Mouse (Mus musculus) midbrain, embryonic 11.5 days (tissue): ENCODE results near the gene Cdhr4. TPM values are rescaled to one million over a fixed set of nuclear protein-coding genes. Genes with fewer than 3 reads are reported as not detected.

ENCODE experiments used
- ATAC-seq: fragments of 200-750 bp; cut with Nextera tagmentation; 2 replicates; pipeline ENCODE4 v1.8.0; 2017; ENCODE audit warnings: moderate TSS enrichment, moderate library complexity; ENCODE audit not compliant: low FRiP score
- DNase-seq: peaks from one replicate; pipeline ENCODE4 v3.0.0; 2015; ENCODE audit warnings: low spot score; ENCODE audit errors: missing footprints
- H3K27ac ChIP-seq: fragments of 300-500 bp; sonication (generic); 2 replicates; pipeline ENCODE4 v1.5.1; 2014; ENCODE audit warnings: low read depth, low read length
- H3K27me3 ChIP-seq: fragments of 300-500 bp; sonication (generic); 2 replicates; pipeline ENCODE4 v1.6.1; 2014; ENCODE audit warnings: mild to moderate bottlenecking, low read length, moderate library complexity, mixed read lengths; ENCODE audit not compliant: control insufficient read depth, insufficient read depth
- H3K36me3 ChIP-seq: fragments of 300-500 bp; sonication (generic); 2 replicates; pipeline ENCODE4 v1.6.1; 2014; ENCODE audit warnings: mild to moderate bottlenecking, low read length, moderate library complexity, mixed read lengths; ENCODE audit not compliant: control insufficient read depth, insufficient read depth
- H3K4me1 ChIP-seq: fragments of 300-500 bp; sonication (generic); 2 replicates; pipeline ENCODE4 v1.6.1; 2014; ENCODE audit warnings: low read length; ENCODE audit not compliant: control insufficient read depth, insufficient read depth
- H3K4me2 ChIP-seq: fragments of 300-500 bp; sonication (generic); 2 replicates; pipeline ENCODE4 v1.6.1; 2014; ENCODE audit warnings: mild to moderate bottlenecking, moderate library complexity
- H3K4me3 ChIP-seq: fragments of 300-500 bp; sonication (generic); 2 replicates; pipeline ENCODE4 v1.5.1; 2014; ENCODE audit warnings: low read depth, low read length
- H3K9ac ChIP-seq: fragments of 300-500 bp; sonication (generic); 2 replicates; pipeline ENCODE4 v1.6.1; 2014; ENCODE audit warnings: low read length
- H3K9me3 ChIP-seq: fragments of 300-500 bp; sonication (generic); 2 replicates; pipeline ENCODE4 v1.6.1; 2016; ENCODE audit warnings: low read length; ENCODE audit not compliant: control insufficient read depth
- WGBS: fragments of 180-500 bp; shearing (Covaris S2); extraction: QIAGEN DNeasy Blood & Tissue Kit; methylation state at CpG from one replicate; pipeline ENCODE4 v1.1.7; 2014; 5-methylcytosine and 5-hydroxymethylcytosine counted together
- polyA plus RNA-seq: library from polyadenylated mRNA; unstranded; fragments of >200 nt; fragmentation: Nextera tagmentation; extraction: Ambion mirVana; gene quantifications from 2 replicates; pipeline ENCODE4 v1.2.1, GENCODE M21; 2014

Cdhr4 gene
- polyA plus RNA-seq, 1 experiment from 2014 or later: 2.2 TPM

- Histone ChIP-seq H3K4me2 (no peak overlapping the region), H3K27ac (no peak overlapping the region), H3K9me3 (no peaks in the 10 kb centered on the region), H3K4me1 (0 out of 2 replicates have a peak, but pooled peaks cover 3% of the 10 kb centered on the region), H3K4me3 (no peak overlapping the region), H3K36me3 (peaks cover 11% of the 10 kb centered on the region), H3K27me3 (no peaks in the 10 kb centered on the region), H3K9ac (no peak overlapping the region)
- 75% methylated on average over 4 of the region's 4 CpGs for WGBS
- ATAC-seq (no peak), DNase-seq (no peak)
Observed at GRCm38 (mm10) chr9:107960928-107961327, 31.4 kb upstream of the Cdhr4 start.

- 70% methylated on average over 10 of the region's 10 CpGs for WGBS
- H3K27me3 ChIP-seq: no peaks in the 10 kb centered on the region
- H3K4me1 ChIP-seq: 0 out of 2 replicates have a peak, but pooled peaks cover 3% of the 10 kb centered on the region
- ATAC-seq (no peak), DNase-seq (no peak)
- no peak overlapping the region for H3K4me2 ChIP-seq
- no peaks in the 10 kb centered on the region for H3K9me3 ChIP-seq
- H3K4me3 ChIP-seq: no peak overlapping the region
- H3K36me3 ChIP-seq: peaks cover 11% of the 10 kb centered on the region
- no peak overlapping the region for H3K9ac ChIP-seq
- no peak overlapping the region for H3K27ac ChIP-seq
Observed at GRCm38 (mm10) chr9:107961351-107961762, 30.9 kb upstream of the Cdhr4 start.

GRCm38 (mm10) chr9:107961881-107962280 is 30.4 kb upstream of the Cdhr4 start:
- Histone ChIP-seq H3K9ac (no peak overlapping the region), H3K4me1 (0 out of 2 replicates have a peak, but pooled peaks cover 3% of the 10 kb centered on the region), H3K4me3 (no peak overlapping the region), H3K27ac (peak overlapping the region; percentile 6; the same call in 1 of the 2 replicates), H3K4me2 (no peak overlapping the region), H3K9me3 (no peaks in the 10 kb centered on the region), H3K27me3 (no peaks in the 10 kb centered on the region), H3K36me3 (peaks cover 11% of the 10 kb centered on the region)
- 47% methylated on average over 5 of the region's 5 CpGs for WGBS
- DNase-seq: no peak
- ATAC-seq: no peak; the same call in 1 of the 2 replicates

GRCm38 (mm10) chr9:107962916-107963315 is 29.4 kb upstream of the Cdhr4 start:
- WGBS: 86% methylated on average over 9 of the region's 9 CpGs
- no peaks in the 10 kb centered on the region for H3K27me3 ChIP-seq
- H3K27ac ChIP-seq: no peak overlapping the region
- H3K4me2 ChIP-seq: no peak overlapping the region
- H3K9me3 ChIP-seq: no peaks in the 10 kb centered on the region
- no peak for ATAC-seq
- DNase-seq: no peak
- H3K4me1 ChIP-seq: no peaks in the 10 kb centered on the region
- H3K9ac ChIP-seq: no peak overlapping the region
- H3K4me3 ChIP-seq: no peak overlapping the region
- peaks cover 4% of the 10 kb centered on the region for H3K36me3 ChIP-seq

GRCm38 (mm10) chr9:107963700-107964099 is 28.6 kb upstream of the Cdhr4 start:
- peak; percentile 93 for DNase-seq
- Histone ChIP-seq H3K4me3 (no peak overlapping the region), H3K36me3 (peaks cover 4% of the 10 kb centered on the region), H3K4me2 (no peak overlapping the region), H3K9ac (no peak overlapping the region), H3K27ac (no peak overlapping the region), H3K4me1 (no peaks in the 10 kb centered on the region), H3K27me3 (no peaks in the 10 kb centered on the region), H3K9me3 (no peaks in the 10 kb centered on the region)
- 16% methylated on average over 5 of the region's 5 CpGs for WGBS
- peak; percentile 70; the same call in 1 of the 2 replicates for ATAC-seq

GRCm38 (mm10) chr9:107964681-107965080 is 27.6 kb upstream of the Cdhr4 start:
- no peak overlapping the region for H3K27ac ChIP-seq
- peaks cover 6% of the 10 kb centered on the region for H3K36me3 ChIP-seq
- H3K9ac ChIP-seq: no peak overlapping the region
- no peak for DNase-seq
- no peak for ATAC-seq
- WGBS: 95% methylated on average over 9 of the region's 9 CpGs
- no peaks in the 10 kb centered on the region for H3K9me3 ChIP-seq
- no peak overlapping the region for H3K4me3 ChIP-seq
- H3K4me2 ChIP-seq: no peak overlapping the region
- no peaks in the 10 kb centered on the region for H3K27me3 ChIP-seq
- H3K4me1 ChIP-seq: no peaks in the 10 kb centered on the region

- Histone ChIP-seq H3K36me3 (peaks cover 6% of the 10 kb centered on the region), H3K9me3 (no peaks in the 10 kb centered on the region), H3K9ac (no peak overlapping the region), H3K27ac (no peak overlapping the region), H3K27me3 (no peaks in the 10 kb centered on the region), H3K4me3 (no peak overlapping the region), H3K4me1 (no peaks in the 10 kb centered on the region), H3K4me2 (no peak overlapping the region)
- ATAC-seq (no peak), DNase-seq (no peak)
- 93% methylated on average over 10 of the region's 10 CpGs for WGBS
Observed at GRCm38 (mm10) chr9:107966676-107967075, 25.6 kb upstream of the Cdhr4 start.

- Histone ChIP-seq H3K9ac (no peak overlapping the region), H3K27ac (no peak overlapping the region), H3K4me1 (no peaks in the 10 kb centered on the region), H3K27me3 (no peaks in the 10 kb centered on the region), H3K4me3 (no peak overlapping the region), H3K36me3 (peaks cover 6% of the 10 kb centered on the region; the same call in 1 of the 2 replicates), H3K9me3 (no peaks in the 10 kb centered on the region), H3K4me2 (no peak overlapping the region)
- 92% methylated on average over 6 of the region's 6 CpGs for WGBS
- DNase-seq (no peak), ATAC-seq (no peak)
Observed at GRCm38 (mm10) chr9:107967437-107967836, 24.9 kb upstream of the Cdhr4 start.

GRCm38 (mm10) chr9:107968531-107968930 is 23.8 kb upstream of the Cdhr4 start:
- H3K9me3 ChIP-seq: no peaks in the 10 kb centered on the region
- H3K27ac ChIP-seq: no peak overlapping the region
- peaks cover 6% of the 10 kb centered on the region; the same call in 1 of the 2 replicates for H3K36me3 ChIP-seq
- H3K9ac ChIP-seq: no peak overlapping the region
- no peak for DNase-seq
- 93% methylated on average over 7 of the region's 7 CpGs for WGBS
- no peaks in the 10 kb centered on the region for H3K27me3 ChIP-seq
- H3K4me3 ChIP-seq: no peak overlapping the region
- ATAC-seq: no peak
- no peak overlapping the region for H3K4me2 ChIP-seq
- H3K4me1 ChIP-seq: no peaks in the 10 kb centered on the region
